Mouse (Mus musculus): Measurements from ENCODE around the gene Ubac2.

DNA sequence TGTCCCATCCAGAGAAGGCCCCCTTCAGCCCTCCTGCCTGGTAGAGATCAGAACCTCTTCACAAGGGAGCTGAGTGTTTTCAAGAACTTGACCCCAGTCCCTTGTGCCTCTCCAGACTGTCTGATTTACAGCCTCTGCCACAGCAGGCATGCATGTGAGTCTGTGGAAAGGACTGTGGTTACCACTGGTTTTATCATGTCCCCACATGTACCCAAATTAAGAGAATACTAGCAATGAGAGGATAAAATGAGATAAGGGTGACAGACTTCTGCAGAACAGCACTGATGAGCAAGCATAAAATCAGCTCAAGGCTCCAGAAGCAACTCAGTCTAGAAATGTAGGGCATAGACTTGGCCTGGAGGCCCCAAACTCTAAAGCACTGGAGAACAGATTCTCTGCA, 145.5 kb downstream of the Ubac2 start:
- TF ChIP-seq GATA1 (IDR thresholded peaks at IDR 0.05; ENCODE audit: borderline replicate concordance, low read length), result no peak
- no peak for TF ChIP-seq CTCF (IDR thresholded peaks at IDR 0.05; ENCODE audit: low read depth, low read length)
- TF ChIP-seq POLR2AphosphoS5 (IDR thresholded peaks at IDR 0.05; ENCODE audit: insufficient replicate concordance, low read depth, low read length), result no peak
